Mouse (Mus musculus): ENCODE data around the gene Amph.

DNA sequence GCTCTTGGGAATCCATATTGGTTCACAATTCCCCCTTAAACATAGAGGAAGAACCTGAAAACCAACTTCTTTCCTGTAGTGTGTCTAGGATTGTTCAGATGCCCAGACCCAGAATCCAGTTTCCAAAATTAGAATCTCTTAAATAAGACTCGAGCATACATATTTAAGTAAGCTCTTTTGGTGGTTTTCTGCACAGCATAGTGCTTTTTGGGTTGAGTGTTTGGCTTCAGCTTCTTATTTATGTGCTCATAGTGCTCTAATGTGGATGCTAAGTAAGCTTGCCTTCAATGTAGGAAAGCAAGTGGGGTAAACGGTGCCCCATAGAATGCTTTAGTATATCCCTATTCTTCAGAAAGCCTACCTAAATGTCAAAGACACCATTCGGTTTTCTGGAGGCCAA, 9.0 kb downstream of the Amph start:
- TF ChIP-seq POLR2A (IDR thresholded peaks at IDR 0.05; ENCODE audit: low read depth, low read length) (no peak), CTCF (conservative IDR thresholded peaks at IDR 0.05; ENCODE audit: insufficient read depth, insufficient read length, low read depth, low read length) (no peak)
